Mouse (Mus musculus) neural tube, embryonic 10.5 days (tissue): Measurements from ENCODE around the gene Dlst.
A peak's percentile ranks its signal among the peaks of the same experiment; 100 is the strongest.
"Not testable (repeated sequence)": the region's sequence is repeated elsewhere in the genome, so short reads cannot be mapped to it uniquely, and the experiment has no call there.

Source experiments
- DNase-seq: peaks from one replicate; pipeline ENCODE4 v3.0.0-alpha.2; 2017; ENCODE audit warnings: low spot score; ENCODE audit errors: extremely low spot score

The Dlst gene

DNA sequence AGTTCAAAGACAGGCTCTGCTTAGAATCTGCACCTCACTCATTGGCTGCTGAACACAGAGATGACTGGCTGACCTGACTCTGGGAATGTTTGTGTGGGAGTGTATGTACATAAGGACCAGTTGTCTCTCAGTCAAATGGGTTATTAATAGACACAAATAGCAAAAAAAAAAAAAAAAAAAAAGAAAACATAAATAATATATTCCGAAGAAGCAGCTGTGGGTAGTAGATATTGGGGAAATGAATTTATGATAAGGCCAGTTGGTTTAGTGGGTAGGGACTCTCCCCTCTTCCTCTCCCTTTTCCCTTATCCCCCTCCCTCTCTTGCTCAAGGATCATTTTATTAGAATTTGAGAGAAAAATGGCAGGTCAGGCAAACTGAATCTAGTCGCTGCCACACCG lies 3.3 kb downstream of the Dlst start:
- DNase-seq = no peak

DNA sequence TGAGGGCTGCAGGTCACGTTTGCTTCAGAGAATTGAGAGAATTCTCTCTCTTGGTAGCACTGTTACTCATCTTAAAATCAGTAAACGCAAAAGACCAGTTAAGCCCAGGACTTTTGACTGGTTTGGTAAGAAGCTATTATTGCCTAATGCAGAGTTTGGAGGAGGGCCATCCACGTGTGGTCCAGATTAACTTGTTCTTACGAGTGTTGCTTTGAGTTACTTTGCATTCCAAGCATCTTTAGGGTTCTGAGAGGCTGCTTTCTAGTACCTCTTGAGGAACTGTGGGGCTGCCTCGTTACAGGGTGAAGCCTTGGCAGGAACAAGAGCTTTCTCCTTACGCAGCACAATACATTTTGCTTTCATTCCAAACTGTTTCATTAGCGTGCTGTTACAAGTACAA lies 5.0 kb downstream of the Dlst start:
- no peak for DNase-seq

- DNase-seq = no peak
Observed at GRCm38 (mm10) chr12:85121806-85122459, 11.3 kb downstream of the Dlst start.

GRCm38 (mm10) chr12:85123108-85123530 lies 12.5 kb downstream of the Dlst start:
- DNase-seq = no peak

GRCm38 (mm10) chr12:85123645-85124044 lies 13.0 kb downstream of the Dlst start:
- no peak for DNase-seq

DNA sequence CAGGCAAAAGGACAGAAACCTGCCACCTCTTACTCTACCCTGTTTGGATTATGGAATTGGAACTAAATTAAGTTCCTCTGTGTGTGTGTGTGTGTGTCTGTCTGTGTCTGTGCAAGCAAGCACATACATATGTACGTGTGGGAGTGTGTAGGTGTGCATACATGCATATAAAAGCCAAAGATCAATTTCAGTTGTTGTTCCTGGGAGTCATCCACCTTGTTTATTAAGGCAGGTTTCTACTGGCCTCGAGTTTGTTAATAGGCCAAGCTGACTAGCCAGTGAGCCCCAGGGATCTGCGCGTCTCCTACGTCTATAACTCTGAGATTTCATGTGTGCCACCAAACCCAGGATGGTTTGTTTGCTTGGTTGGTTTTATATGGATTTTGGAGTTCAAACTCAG lies 14.1 kb downstream of the Dlst start:
- no peak for DNase-seq

- no peak for DNase-seq
Observed at GRCm38 (mm10) chr12:85126986-85127603, 16.5 kb downstream of the Dlst start.

GRCm38 (mm10) chr12:85129426-85129978 lies 18.9 kb downstream of the Dlst start:
- no peak for DNase-seq

- DNase-seq = no peak
Observed at GRCm38 (mm10) chr12:85131361-85131760, 20.7 kb downstream of the Dlst start.

DNA sequence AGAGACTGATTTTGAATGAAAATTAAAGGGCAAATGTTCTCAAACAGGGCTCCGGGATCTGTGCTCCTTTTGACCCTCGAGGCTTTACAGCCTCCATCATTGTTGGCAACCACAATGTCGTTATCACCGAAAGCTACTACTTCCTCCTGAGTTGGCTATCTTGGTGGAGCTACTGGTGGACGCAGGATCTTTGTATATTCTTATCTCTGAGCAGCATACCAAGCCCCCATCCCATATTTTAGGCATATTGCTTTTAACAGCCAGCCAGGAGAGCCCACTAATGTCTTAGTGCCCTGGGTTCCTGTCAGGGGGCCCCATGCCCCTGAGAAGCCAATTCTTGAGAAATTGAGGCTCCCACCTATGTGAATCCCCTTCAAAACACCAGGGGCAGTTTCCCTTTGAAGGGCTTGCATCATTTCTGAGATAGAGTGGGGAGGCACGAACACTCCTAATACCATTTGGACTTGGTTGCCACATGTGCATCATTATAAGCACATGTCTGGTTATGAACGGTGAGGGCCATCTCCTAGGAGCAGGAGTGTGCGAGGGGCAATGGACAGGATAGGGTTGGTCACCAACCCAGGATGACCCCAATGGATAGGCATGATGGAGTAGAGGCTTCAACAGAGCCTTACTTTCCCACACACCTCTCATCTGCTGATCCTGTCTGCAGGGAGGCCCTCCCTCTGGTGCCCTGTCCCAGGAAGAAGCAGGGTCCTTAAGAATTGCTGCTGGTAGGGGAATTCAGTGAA lies 23.6 kb downstream of the Dlst start:
- DNase-seq = no peak

- DNase-seq = no peak
Observed at GRCm38 (mm10) chr12:85135513-85136470, 25.2 kb downstream of the Dlst start.

- no peak for DNase-seq
Observed at GRCm38 (mm10) chr12:85136627-85137026, 26.0 kb downstream of the Dlst start.

- no peak for DNase-seq
Observed at GRCm38 (mm10) chr12:85140036-85140701, 29.5 kb downstream of the Dlst start.

DNA sequence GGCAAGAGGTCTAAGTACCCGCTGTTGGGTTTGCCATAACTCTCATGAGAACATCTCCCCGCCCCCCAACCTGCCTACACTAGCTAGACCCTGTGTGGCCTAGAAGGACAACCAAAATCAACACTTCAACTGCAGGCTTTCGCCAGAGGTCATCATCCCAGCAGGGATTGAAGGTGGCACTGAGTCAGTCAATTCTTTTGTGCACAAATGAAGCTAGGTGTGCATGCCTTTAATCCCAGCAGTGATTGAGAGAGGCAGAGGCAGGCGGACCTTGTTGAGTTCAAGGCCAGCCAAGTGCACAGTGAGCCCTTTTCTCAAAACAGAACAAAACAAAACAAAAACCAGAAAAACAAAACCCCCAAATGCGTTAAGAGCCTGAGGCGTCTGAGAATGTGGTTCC lies 30.5 kb downstream of the Dlst start:
- DNase-seq = no peak

- DNase-seq = peak; percentile 89
Observed at GRCm38 (mm10) chr12:85142803-85143202, 32.2 kb downstream of the Dlst start.

- not testable (repeated sequence) for DNase-seq
Observed at GRCm38 (mm10) chr12:85144276-85144675, 33.6 kb downstream of the Dlst start.

GRCm38 (mm10) chr12:85144821-85145220 lies 34.2 kb downstream of the Dlst start:
- no peak for DNase-seq

DNA sequence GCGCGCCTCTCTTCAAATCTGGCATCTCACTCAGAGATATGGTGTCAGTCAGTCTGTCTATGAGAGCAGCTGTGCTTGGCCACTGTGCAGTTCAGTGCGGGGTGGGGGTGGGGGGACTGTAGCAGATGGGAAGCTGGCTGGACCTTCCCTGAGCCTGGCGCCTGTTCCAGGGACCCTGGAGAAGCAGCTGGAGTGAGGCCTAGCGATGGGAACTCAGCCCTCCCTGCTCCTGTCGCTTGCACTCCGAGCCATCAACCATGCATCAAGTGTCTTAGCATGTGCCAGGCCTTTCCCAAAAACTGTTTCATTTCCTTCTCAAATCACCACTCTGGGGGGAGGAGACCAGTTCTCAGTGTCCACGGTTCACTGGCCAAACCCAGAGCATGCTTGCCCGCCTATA lies 35.0 kb downstream of the Dlst start:
- no peak for DNase-seq

DNA sequence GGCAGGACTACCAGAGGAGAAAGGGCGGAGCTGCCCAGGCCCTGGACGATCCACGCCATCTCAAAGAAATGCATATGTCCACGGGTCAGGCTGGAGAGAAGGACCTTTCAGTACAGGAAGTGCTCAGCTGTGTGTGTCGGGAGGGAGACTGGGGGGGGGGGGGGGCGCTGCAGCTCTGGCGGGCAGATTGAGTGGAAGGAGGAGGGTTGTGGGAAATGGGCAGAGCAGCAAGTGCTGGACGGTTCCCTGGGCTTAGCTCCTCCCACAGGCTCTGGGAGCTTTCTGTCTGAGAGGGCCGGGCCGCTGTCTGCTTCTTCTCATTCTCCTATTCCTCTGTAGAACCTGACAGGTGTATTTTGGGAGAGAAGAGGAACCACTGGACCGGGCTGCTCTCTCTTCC lies 35.7 kb downstream of the Dlst start:
- no peak for DNase-seq

GRCm38 (mm10) chr12:85146881-85147280 lies 36.2 kb downstream of the Dlst start:
- no peak for DNase-seq
